Mouse (Mus musculus) gastrocnemius, adult 18-20 months (tissue): ENCODE measurements around the gene Bace2. TPM values are rescaled to one million over a fixed set of nuclear protein-coding genes. Genes with fewer than 3 reads are reported as not detected.
A peak's percentile ranks its signal among the peaks of the same experiment; 100 is the strongest.

Source experiments
- DNase-seq: peaks from one replicate; pipeline ENCODE4 v3.0.0; 2021; ENCODE audit warnings: low spot score
- total RNA-seq, 2 experiments: library from RNA; stranded (reverse); gene quantifications; 2 replicates each; pipeline ENCODE4 v1.2.3; 2021

Bace2 gene
- total RNA-seq, 2 experiments from 2014 or later, result 1.5 to 3.1 TPM

DNA sequence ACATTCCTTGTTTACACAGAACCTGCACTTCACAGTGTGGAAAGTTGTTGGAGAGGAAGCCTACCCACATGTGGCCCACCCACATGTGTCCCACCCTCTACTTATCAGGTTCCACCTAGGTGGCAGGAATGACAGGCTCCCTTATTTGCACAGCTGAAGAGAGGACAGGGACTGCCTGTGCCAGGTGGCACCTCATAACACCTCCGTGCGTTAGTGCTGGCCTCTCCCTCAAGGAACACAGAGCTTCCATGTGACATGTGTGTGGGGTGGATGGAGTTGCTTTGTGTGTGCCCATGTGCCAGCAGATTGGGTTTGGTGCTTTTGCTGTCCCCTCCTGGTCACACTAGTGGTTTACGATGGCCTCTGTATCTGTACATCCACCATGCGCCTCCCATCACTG, 43.4 kb downstream of the Bace2 start:
- no peak for DNase-seq

DNA sequence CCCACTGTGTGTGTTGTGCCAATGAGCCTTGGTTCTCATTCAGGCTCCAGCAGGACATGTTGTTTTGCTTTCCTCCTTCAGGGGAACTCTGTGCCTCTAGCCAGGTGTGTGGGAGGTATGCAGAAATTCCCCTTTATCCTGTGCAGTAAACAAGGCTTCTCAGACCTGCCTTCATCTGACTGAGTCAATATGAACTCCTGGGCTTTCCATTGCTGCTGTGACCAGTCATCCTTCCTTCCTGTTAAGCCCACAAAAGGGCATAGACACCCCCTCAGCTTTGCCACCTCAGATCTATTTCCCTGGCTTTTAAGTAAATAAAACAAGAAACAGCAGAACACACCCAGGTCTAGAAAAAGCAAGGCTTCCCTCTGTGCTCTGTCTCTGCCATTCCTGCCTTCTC, 45.2 kb downstream of the Bace2 start:
- DNase-seq, result no peak

DNA sequence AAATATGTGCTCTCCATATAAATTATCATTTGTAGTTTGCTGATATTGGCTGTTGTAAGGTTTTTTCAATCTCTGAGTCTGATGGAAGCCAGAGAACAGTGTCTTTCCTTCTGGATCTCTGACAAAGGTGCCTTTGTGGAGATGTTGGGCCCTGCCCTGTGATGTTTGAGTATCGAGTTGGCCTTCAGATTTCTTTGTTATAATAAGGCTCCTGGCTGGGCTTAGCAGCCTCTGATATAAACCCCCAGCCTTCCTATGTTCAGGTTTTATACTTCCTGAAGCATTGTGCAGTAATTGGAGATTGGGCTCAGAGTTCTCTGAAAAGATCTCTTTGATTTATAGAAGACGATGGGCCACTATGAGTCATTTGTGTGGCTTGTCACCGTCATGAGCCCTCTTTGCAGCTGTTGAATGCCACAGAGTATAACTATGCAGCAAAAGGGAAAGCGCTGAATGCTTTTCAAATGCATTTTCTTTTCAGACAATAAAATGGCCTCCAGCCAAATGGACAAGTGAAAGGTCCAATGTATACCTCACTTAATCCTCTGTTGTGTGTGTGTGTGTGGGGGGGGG, 45.8 kb downstream of the Bace2 start:
- DNase-seq, result no peak

DNA sequence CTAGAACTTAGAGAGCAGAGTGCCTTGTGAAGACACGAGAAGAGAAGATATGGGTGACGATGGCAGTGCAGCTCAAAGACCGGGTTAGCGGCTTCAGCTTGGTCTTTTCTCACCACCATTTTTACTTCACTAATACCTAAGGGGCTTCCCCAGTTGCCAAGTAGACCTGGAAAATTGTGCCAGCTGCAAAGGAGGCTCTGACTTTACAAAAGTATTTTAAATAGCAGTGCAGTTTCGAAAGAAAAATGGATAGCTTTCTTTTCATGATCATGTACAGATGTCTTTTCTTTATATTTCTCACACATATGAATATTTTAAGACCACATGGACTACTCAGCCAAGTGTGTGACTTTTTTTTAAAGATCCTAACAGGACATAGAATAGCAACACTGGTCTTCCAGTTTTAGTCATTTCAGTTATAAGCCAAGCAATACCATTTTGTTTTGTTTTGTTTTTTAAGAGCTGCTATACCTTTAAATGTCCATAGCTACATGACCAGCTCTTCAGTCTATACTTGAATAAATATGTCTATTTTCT, 49.0 kb downstream of the Bace2 start:
- no peak for DNase-seq

DNA sequence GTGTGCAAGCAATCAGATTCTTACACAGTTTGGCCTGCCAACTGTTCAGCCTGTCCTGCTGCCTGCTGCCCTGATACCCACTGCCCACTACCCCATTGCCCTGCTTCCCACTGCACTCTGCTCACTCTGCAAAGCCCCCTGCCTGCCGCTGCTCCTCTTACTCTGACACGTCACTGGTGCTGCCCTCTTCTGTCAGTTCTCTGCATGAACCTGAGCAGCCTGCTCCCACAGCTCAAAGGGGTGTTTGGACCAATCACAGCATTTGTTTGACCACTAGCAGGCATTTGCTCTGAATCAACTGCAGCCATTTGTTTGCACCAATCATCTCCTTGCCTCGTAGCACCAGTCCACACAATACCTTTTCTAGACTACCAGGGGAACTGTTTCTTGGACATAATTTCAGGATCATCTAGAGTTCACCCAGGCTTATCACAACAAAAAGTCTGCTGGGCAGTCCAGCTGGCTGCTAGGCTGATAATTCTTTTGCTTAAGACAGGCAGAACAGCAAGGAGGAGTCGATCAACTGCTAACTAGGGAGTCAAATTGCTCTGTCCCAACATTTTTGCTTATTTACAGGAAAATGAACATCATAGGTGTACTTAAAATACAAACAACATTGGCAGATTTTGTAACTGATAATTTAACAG, 61.5 kb downstream of the Bace2 start:
- DNase-seq, result peak; percentile 19

DNA sequence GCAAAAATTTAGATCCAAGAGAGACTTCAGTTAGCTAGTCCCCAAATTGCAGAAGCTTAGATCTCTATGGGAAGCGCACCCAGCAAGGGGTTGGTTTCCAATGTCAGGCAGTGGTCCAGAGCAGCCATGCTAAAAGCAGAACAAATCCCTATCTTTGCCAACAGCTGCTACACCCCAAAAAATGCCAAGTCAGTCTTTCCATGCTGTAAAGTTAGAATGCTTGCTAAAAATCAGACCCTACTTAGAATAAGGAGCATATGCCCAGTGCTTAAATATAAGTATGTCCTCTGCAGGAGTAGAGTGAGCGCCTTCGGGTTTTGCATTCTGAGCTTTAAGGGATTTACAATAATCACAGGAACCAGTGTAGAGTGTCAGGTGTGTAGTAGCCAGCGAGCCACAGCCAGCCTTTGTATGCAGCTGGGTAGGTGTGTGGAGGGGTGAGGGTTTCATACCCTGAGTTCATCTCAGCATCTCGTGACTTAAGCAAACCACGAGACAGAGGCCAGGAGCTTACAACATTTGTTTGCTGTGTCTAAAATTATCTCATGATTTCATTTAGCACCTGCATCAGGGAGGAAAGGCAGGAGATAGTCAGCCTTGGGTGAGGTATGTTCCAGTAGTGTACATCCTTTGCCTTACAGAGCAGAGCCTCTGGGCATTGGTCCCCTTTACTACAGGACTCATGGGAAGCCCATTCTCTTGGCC, 62.4 kb downstream of the Bace2 start:
- DNase-seq, result no peak

DNA sequence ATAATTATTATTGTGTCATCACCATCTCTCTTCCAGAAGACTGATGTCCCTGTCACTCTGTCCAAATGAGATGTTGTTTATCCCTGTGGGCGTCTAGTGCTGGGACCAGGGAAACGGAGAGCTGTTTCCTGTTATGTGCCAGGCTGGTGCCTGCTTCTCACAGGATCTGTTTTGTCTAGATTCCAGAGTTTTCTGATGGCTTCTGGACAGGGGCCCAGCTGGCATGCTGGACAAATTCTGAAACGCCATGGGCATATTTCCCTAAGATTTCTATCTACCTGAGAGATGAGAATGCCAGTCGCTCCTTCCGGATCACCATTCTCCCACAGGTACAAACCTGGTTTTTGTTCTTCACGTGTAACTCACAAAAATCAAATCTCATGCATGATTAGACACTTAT, 65.1 kb downstream of the Bace2 start:
- DNase-seq, result no peak

DNA sequence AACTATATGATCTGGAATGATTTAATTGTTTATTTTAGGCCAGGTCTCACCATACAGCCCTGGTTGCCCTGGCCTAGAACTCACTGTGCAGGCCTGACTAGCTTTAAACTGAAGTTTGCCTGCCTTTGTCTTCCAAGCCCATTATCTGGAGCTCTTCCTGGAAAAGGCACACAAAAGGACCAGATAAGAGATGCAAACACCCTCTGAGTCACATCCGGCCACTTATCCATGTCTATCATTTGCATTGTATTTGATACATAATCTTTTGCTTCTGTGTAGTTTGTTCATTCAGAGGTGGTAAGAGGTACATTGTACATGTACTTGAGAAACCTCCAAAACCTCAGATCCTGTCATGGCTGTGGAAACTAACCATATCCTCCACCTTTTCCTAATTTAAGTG, 67.1 kb downstream of the Bace2 start:
- no peak for DNase-seq

DNA sequence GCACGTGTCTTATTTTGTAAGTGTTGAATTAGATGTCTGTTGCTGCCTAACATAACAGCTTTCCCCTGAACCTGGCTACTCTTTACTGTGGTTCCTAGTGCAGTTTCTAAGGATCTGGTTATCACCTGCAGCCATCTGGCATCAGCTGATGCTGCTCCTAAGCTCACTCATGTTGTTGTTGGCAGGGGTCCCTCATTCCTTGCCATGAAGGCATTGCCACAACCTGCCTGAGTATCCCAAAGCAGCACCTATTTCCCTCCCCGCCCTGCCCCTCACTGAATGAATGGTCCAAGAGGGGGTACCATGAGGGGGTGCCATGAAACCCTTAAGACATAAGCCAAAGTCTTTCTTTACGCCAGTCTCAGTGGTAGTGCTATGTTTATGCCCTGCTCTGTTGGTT, 71.5 kb downstream of the Bace2 start:
- DNase-seq, result no peak

DNA sequence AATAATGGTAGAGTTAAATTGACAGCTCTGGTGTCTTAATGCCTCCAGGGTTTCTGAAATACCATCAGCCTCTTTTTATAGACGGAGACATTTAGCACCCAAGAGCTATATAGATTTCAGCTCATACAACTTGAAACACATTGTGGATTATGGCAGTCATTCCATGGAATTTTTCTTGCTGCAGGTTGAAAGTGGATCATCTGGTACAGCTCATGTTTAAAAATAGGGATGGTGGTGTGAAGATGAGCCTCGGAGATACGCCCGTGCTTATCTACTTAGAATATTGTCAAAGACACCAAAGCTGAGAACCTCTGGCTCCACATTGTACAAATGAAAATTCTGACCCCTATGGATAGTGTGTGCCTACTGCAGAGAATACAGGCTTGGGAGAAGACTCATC, 73.5 kb downstream of the Bace2 start:
- DNase-seq, result no peak

DNA sequence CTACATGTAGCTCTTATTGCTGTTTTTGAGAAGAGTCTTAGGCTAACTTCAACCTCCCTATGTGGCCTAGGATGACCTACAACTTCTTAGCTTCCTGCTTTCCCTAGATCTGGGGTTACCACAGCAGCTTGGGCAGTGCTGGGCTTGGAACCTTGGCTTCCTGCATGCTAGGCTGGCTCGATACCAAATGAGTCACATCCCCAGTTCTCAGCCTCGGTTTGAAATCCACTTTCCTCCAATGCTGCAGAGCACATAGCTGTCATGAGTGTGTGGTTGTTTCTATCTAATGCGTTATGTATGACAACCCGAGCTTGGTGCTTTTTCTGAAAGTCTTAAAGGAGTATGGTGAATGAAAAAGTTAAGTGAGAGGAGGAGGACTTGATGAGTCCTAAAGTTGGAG, 74.8 kb downstream of the Bace2 start:
- DNase-seq, result peak; percentile 46

DNA sequence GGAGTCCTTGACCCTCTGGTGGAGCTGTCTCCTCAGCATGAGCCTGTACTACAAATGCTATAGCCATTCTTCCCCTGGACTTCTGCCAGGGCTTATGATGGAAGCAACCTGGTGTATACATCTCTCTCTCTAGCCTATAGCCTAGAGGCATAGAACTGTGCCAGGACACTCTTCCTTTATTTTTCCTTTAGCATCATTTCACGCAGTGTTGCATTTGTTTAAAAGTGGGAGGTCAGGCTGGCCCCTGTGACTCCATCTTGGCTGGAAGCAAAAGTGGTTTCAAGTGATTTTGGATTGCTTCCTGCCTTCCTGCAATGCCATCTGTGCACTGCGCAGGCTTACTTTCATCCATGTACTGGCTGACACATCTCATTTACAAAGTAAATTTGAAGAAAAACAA, 77.7 kb downstream of the Bace2 start:
- DNase-seq, result no peak

DNA sequence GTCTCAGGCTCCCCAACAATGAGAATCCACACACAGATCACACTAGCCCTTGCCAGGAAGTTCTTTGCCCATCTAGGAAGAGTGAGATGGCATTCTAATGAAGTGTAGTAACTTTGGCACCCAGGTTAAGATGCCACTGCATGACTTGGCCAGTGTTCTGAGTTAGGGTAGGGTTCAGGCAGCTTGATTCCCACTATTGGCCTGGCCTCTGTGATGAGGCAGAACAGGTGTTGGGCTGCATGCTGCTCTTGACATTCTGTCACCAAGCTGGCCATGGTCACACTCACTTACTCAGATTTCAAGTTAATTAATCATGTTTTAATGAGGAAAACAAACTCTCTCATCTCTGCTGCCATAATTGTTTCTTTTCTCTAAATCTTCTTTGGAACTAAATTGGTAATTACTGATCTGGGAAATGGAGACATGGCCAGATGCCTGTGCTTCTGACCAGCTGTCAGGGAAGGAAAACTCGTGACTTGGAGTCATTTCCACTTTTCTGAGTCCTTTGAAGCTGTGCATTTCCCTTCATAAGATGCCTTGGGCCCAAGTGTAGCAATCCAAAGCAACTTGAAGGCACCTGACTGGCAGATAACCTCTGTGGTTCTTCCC, 81.0 kb downstream of the Bace2 start:
- DNase-seq, result peak; percentile 21

DNA sequence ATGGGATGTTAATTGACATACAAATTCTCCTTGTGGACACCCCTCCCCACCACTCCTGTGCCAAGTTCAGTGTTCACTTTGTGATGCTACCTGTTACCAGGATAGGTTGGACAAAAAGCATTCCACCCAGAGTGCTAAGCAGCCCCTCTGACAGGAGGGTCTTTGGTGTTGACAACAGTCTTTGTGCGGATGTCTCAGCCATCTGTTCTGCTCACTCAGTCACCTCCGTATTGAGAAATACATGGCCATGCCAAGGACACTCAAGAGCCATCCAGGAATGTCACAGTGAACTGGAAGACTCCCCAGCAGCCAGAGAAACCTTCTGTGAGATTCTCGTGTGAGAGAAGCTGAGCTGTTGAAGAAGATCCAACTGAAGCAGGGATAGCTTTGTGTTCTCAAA, 81.6 kb downstream of the Bace2 start:
- DNase-seq, result no peak

DNA sequence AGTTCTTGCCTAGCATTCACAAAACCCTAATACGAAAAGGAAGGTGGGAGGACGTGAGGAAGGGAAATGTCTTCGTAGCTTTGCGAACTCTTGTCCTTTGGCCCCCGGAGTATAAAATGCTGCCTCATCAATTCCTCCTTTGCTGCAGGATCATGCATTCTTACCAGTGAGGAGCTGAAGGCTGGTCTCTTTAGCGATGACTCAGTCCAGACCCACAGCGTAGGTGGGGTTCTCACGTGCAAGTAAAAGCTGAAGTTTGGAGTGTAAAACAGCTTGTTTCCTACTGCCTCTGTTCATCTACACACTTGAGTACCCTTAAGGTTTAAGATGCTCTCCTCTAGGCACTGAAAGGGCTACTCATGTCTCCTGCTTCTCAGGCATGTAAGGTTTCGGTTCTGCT, 85.4 kb downstream of the Bace2 start:
- DNase-seq, result no peak

DNA sequence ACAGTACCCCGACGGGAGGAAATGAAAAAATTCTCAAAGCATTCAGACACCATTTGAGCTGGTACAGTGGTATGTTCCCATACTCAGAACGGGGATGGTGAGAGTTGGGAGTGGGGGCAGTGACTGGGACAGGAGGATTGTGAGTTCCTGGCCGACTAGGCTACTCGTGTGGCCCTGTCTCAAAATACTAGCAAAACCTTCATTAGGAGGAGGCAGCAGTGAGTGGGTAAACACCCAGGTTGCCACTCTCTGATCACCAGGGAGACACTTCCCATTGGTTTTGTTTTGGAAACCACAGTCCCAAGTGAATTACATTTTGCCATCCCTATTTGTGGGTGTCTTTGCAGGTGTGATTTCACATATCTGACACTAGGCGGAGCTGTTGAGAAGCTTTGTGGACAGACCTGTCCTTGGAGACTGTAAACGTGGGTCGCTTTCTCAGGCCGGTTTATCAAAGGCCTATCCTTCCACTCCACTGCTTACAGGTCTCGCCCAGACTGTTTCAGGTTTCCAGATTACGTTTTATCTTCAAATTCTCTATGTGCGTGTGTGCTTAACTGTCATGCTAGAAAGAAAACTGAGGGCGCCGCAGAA, 87.2 kb downstream of the Bace2 start:
- DNase-seq, result peak; percentile 50

DNA sequence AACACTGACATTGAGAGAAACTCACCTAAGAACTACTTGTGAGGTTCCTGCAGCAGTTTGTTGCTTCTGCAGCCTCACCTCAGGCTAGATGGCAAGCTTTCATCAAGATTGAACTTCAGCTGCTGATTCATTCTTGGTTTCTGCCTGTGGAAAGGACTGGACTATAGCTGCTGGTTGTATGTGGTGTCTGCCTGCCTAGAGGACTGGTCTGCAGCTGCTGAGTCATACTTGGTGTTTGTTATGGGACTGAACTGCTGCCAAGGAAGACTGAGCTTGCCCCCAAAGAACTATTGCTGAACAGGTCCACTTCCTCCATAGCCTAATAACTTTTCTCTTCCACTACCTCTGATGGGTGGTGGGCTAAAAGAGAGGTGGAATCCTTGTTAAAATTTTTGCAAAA, 90.8 kb downstream of the Bace2 start:
- DNase-seq, result no peak

DNA sequence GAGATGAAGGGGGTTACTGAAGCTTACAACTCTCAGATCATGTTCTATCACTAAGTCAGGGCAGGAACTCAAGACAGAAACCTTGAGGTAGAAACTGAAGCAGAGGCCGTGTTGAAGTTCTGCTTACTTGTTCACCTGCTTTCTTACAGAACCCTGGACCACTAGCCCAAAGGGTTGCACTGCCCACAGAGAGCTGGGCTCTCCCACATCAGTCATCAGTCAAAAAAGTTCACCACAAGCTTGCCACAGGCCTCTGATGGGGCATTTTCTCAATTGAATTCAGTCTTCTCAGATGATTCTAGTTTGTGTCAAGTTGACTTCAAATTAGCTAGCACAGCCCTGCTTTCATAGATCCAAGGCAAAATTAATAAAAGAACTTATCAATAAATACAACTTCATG, 103.3 kb downstream of the Bace2 start:
- no peak for DNase-seq

DNA sequence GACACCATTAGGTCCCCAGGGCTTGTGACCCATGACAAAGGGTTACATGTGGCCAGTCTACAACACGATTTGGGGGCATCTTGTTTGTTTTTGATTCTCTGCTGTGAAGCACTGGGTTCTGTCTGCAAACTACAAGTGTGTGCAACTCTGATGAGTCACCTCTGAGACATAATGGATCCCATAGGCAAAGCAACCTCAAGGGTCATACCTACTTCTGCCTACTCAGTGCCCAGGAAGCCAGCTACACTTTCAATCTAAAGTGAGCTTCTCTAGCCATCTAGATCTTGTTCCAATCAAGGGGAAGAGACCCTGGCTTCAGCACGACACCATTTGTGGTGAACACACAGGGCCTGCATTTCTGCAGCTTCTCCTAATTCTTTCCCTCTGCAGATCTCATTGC, 104.7 kb downstream of the Bace2 start:
- no peak for DNase-seq

DNA sequence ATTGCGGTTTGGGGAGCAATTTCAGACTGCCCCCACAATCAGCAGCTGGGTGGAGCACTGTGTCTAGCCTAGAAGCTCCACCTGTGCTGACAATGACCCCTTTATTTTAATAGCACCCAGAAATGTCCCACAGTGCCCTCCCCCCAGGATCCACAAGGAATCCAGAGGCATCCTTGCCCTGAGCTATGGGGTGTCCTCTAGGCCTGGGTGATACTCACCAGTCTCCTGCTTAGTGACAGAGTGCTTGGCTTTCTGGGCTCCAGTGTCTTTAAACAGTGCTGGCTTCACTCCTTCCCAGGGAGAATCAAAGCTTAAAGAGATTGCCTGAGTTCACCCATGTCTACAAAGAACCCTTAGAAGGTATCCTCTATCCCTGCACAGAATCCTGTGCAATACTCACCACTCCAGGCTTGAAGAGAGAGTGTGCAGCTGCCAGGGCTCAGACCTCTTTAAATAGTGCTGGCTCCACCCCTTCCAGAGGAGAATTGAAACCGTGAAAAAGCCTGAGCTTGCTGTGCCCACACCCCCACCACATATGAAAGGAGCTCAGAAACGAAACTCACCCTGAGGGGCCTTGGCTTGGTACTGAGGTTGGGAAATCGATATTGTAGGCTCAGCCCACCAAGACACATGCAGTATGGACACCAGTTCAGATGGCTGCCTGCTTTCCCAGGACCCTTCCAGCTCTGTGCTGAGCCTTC, 106.1 kb downstream of the Bace2 start, which contains the start of gene Mx1:
TSS of gene Mx1 (minus strand) at position 427 of the 701 bp plus-strand sequence.
- no peak for DNase-seq

DNA sequence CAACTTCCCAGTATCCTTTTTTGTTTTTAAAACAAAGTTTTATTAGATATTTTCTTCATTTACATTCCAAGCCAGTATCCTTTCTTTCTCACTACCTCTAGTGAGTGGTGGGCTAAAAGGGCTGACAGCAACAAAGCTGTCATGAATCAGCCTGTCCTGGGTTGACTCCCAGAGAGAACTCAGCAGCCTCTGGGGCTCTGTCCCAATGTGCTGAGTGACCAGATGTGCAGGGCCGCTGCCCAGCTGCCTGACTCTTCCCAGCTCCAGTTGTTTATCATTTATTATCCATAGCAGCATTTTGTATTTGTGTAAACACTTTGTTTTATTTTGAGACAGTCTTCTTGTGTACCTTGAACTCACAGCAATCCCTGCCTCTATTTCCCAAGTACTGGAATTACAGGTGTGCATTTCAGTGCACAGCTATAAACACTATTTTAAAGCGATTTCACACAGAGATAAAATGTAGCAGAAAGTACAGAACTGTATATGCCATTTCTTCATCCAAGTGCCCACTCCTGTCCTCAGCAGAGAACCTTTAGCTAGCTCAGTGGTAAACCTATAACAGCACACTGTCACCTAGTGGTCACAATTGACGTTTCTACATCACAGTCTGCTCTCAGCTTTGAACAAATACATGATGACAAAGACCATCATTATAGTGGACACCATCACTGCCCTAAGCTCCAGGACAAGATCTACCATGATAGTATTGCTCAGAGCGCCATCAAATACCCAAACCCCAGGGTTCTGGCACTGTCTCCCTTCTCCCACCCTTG, 109.8 kb downstream of the Bace2 start:
- no peak for DNase-seq
